Mouse (Mus musculus) layer of hippocampus, adult 6 months (tissue): ENCODE results near the gene Sp6. TPM values are rescaled to one million over a fixed set of nuclear protein-coding genes. Genes with fewer than 3 reads are reported as not detected.

Source experiments
- long read RNA-seq, 2 experiments: library from polyadenylated mRNA; unstranded; transcript quantifications; one replicate each; pipeline ENCODE4 v2.0.0; 2019 to 2020
- microRNA-seq: library from miRNA; unstranded; fragments of <30 nt; microRNA quantifications from one replicate; pipeline ENCODE4 v1.2.0, GENCODE M21; 2020
- polyA plus RNA-seq: library from polyadenylated mRNA; unstranded; fragments of <200 nt; fragmentation: Nextera tagmentation; gene quantifications from 2 replicates; pipeline ENCODE4 v1.2.3, GENCODE M21; 2021

Sp6 gene
- polyA plus RNA-seq: 0.05 TPM in 2 replicates
- long read RNA-seq, experiment 1: 0 reads
- long read RNA-seq, experiment 2, partial matches to known transcripts: 0 of 2 reads
- long read RNA-seq, experiment 2, other reads (novel, unspliced or antisense): 2 of 2 reads

GRCm38 (mm10) chr11:97013121-97013670, at the start of gene Sp6:
Sp6 (plus strand) TSS chr11:97013394.

GRCm38 (mm10) chr11:96982859-96983258, 30.3 kb upstream of the Sp6 start, which contains the start of gene Sp2:
Sp2 (minus strand) TSS chr11:96982959.

GRCm38 (mm10) chr11:97029686-97030417, 16.7 kb downstream of the Sp6 start, which contains the start of gene Scrn2:
Scrn2 (plus strand) TSS chr11:97029938.

GRCm38 (mm10) chr11:97041022-97041899, 28.1 kb downstream of the Sp6 start, which contains the start of the genes Lrrc46 and Mrpl10:
Lrrc46 (minus strand) TSS chr11:97041407.
Mrpl10 (plus strand) TSS chr11:97041560.

GRCm38 (mm10) chr11:97050216-97050943, 37.2 kb downstream of the Sp6 start, which contains the start of gene Osbpl7:
Osbpl7 (plus strand) TSS chr11:97050628.

Small RNA genes lying within 50 kb of the gene (microRNA-seq; reads per million reads assigned to microRNA genes)
- gene Mir8103: 4.9 reads per million, percentile 18 among the genes with 10 or more reads in this experiment

Other genes starting within 250 kb of the Sp6 start
- 14.0 and 14.9 TPM in 2 replicates for gene Snx11, start 235.8 kb upstream of the Sp6 start, polyA plus RNA-seq
- 34.5 and 35.6 TPM in 2 replicates for gene Cbx1, start 224.3 kb upstream of the Sp6 start, polyA plus RNA-seq
- gene Nfe2l1, start 183.4 kb upstream of the Sp6 start, polyA plus RNA-seq: 41.6 and 48.6 TPM in 2 replicates
- gene Copz2, start 163.5 kb upstream of the Sp6 start, polyA plus RNA-seq: 22.8 and 27.5 TPM in 2 replicates
- gene Cdk5rap3, start 96.9 kb upstream of the Sp6 start, polyA plus RNA-seq: 43.7 and 49.2 TPM in 2 replicates
- gene Prr15l, start 85.3 kb upstream of the Sp6 start, polyA plus RNA-seq: not detected in 2 replicates
- 27.1 and 30.9 TPM in 2 replicates for gene Pnpo, start 69.4 kb upstream of the Sp6 start, polyA plus RNA-seq
- 4.6 and 4.7 TPM in 2 replicates for gene Sp2, start 30.4 kb upstream of the Sp6 start, polyA plus RNA-seq
- 9.1 and 9.2 TPM in 2 replicates for gene Scrn2, start 16.5 kb downstream of the Sp6 start, polyA plus RNA-seq
- gene Lrrc46, start 28.0 kb downstream of the Sp6 start, polyA plus RNA-seq: 1.2 and 1.3 TPM in 2 replicates
- 78.5 and 85.7 TPM in 2 replicates for gene Mrpl10, start 28.2 kb downstream of the Sp6 start, polyA plus RNA-seq
- gene Osbpl7, start 37.2 kb downstream of the Sp6 start, polyA plus RNA-seq: 6.1 and 6.3 TPM in 2 replicates
- 0.06 and 0.08 TPM in 2 replicates for gene Tbx21, start 101.9 kb downstream of the Sp6 start, polyA plus RNA-seq
- gene Tbkbp1, start 138.1 kb downstream of the Sp6 start, polyA plus RNA-seq: 1.4 and 2.1 TPM in 2 replicates
- 9.9 and 11.3 TPM in 2 replicates for gene Kpnb1, start 174.5 kb downstream of the Sp6 start, polyA plus RNA-seq